9 mouse cellular contexts compared by ENCODE assay signal in genomic region chr4:46025893-46026292, GRCm38 (mm10). TPM values are rescaled to one million over a fixed set of nuclear protein-coding genes. Genes with fewer than 3 reads are reported as not detected.
DNase-seq lines count a peak whose midpoint lies in the region; ATAC-seq and TF ChIP-seq lines count a peak whose summit lies in the region.
"Had no signal": no experiment of that assay in that cellular context is flagged by ENCODE, and none has a peak within 500 bp of the region (broad histone marks: within the 10 kb centered on the region; RNA-seq: fewer than 3 reads in every experiment).

No protein-coding gene starts in this region.

- no peaks in the 10 kb centered on the region for H3K9me3 ChIP-seq in heart, embryonic 11.5 days (replicated peaks; ENCODE audit: control insufficient read depth, low read length)
- no peaks in the 10 kb centered on the region for H3K9me3 ChIP-seq in lung, postnatal 0 days (ENCODE audit: low read length)
- H3K9me3 ChIP-seq: stomach, embryonic 15.5 days had no signal

- H3K4me2 ChIP-seq in heart, embryonic 11.5 days = no peak overlapping the region
- H3K4me2 ChIP-seq in lung, postnatal 0 days (replicated peaks; ENCODE audit: low read depth, low read length) = no peak overlapping the region
- H3K4me2 ChIP-seq: stomach, embryonic 15.5 days had no signal

- H3K27ac ChIP-seq in heart, adult 2 months = no peak overlapping the region
- H3K27ac ChIP-seq in heart, embryonic 11.5 days (ENCODE audit: low read depth, low read length) = no peak overlapping the region
- H3K27ac ChIP-seq in lung, postnatal 0 days (ENCODE audit: low read length) = no peak overlapping the region
- H3K27ac ChIP-seq: stomach, embryonic 15.5 days had no signal

- no peak overlapping the region for H3K9ac ChIP-seq in heart, adult 2 months (ENCODE audit: low read depth, low read length)
- no peak overlapping the region for H3K9ac ChIP-seq in heart, embryonic 11.5 days (ENCODE audit: low read depth, low read length)
- H3K9ac ChIP-seq in lung, postnatal 0 days (replicated peaks; ENCODE audit: low read depth) = no peak overlapping the region
- H3K9ac ChIP-seq: stomach, embryonic 15.5 days had no signal

- TF ChIP-seq POLR2A in heart, adult 2 months (IDR thresholded peaks at IDR 0.05; ENCODE audit: insufficient read depth, low read depth, low read length) = no peak

- H3K79me2 ChIP-seq in heart, adult 2 months (replicated peaks; ENCODE audit: control insufficient read depth, insufficient read depth, low read length) = no peaks in the 10 kb centered on the region

- intact Hi-C loops in heart, adult 2 months (cut with DNase I) = loop anchor here (2.0 to 5.0 kb wide), 2 partner anchors 54 to 85 kb away; no protein-coding TSS in a partner anchor

- peak; percentile 71 for TF ChIP-seq CTCF in heart, adult 2 months (IDR thresholded peaks at IDR 0.05)
- peak; percentile 77 for TF ChIP-seq CTCF in lung, postnatal 0 days (IDR thresholded peaks at IDR 0.05)

- H3K27me3 ChIP-seq in heart, adult 2 months (ENCODE audit: control insufficient read depth, insufficient read depth, low read length) = no peaks in the 10 kb centered on the region
- H3K27me3 ChIP-seq in heart, embryonic 11.5 days (ENCODE audit: control insufficient read depth, insufficient read depth, low read length) = no peaks in the 10 kb centered on the region
- no peaks in the 10 kb centered on the region for H3K27me3 ChIP-seq in lung, postnatal 0 days (replicated peaks; ENCODE audit: insufficient read depth, low read length)
- H3K27me3 ChIP-seq: stomach, embryonic 15.5 days had no signal

- no peak for DNase-seq in heart, adult 2 months
- DNase-seq in urinary bladder, postnatal 14 days (ENCODE audit: low spot score) = peak; percentile 36
- DNase-seq in urinary bladder, postnatal 10 days (ENCODE audit: low spot score) = no peak
- peak; percentile 32 for DNase-seq in kidney, adult 9 months
- peak; percentile 53 for DNase-seq in lung, postnatal 0 days (ENCODE audit: low spot score)
- no peak for DNase-seq in gastrocnemius, adult 18-20 months (ENCODE audit: low spot score)

- ATAC-seq in heart, embryonic 11.5 days (replicated peaks; ENCODE audit: insufficient number of reproducible peaks, low FRiP score, low TSS enrichment) = no peak
- ATAC-seq in lung, postnatal 0 days = peak; percentile 30; the same call in 1 of the 2 replicates
- no peak for ATAC-seq in granulocyte monocyte progenitor cell, adult 5-6 weeks (replicated peaks; ENCODE audit: poor library complexity, severe bottlenecking)

- no peak for TF ChIP-seq EP300 in heart, adult 2 months (IDR thresholded peaks at IDR 0.05; ENCODE audit: insufficient read depth, low read depth, low read length)
- no peak for TF ChIP-seq EP300 in lung, postnatal 0 days (IDR thresholded peaks at IDR 0.05)

- WGBS in heart, adult 2 months = 55% methylated on average over 7 of the region's 7 CpGs
- WGBS in heart, embryonic 11.5 days (ENCODE audit: insufficient replicate concordance) = 27% methylated on average over 7 of the region's 7 CpGs
- 39% methylated on average over 7 of the region's 7 CpGs for WGBS in lung, postnatal 0 days

- H3K4me1 ChIP-seq in heart, adult 2 months (ENCODE audit: control insufficient read depth, insufficient read depth, low read length) = peaks cover 5% of the 10 kb centered on the region
- 0 out of 2 replicates have a peak, but pooled peaks cover 7% of the 10 kb centered on the region for H3K4me1 ChIP-seq in heart, embryonic 11.5 days (ENCODE audit: control insufficient read depth, insufficient read depth, low read length)
- no peaks in the 10 kb centered on the region for H3K4me1 ChIP-seq in lung, postnatal 0 days (ENCODE audit: insufficient read depth, low read depth, low read length)
- H3K4me1 ChIP-seq: stomach, embryonic 15.5 days had no signal

- no peak overlapping the region for H3K4me3 ChIP-seq in heart, adult 2 months
- H3K4me3 ChIP-seq in heart, embryonic 11.5 days (ENCODE audit: low read depth, low read length) = no peak overlapping the region
- no peak overlapping the region for H3K4me3 ChIP-seq in lung, postnatal 0 days (ENCODE audit: low read depth, low read length)
- H3K4me3 ChIP-seq: stomach, embryonic 15.5 days had no signal

- peaks cover 2% of the 10 kb centered on the region; the same call in 1 of the 2 replicates for H3K36me3 ChIP-seq in heart, adult 2 months (ENCODE audit: control insufficient read depth, insufficient read depth, low read length)
- H3K36me3 ChIP-seq in heart, embryonic 11.5 days (ENCODE audit: control insufficient read depth, insufficient read depth, low read length) = no peaks in the 10 kb centered on the region
- H3K36me3 ChIP-seq in lung, postnatal 0 days (ENCODE audit: insufficient read depth, low read length) = no peaks in the 10 kb centered on the region
- H3K36me3 ChIP-seq: stomach, embryonic 15.5 days had no signal

RNA-seq across cellular contexts. Expression of gene Tmod1, which starts 12.8 kb away (rescaled TPM):
- total RNA-seq in heart, adult 2 months (2021) = 100 to 1,000 TPM; 250 to 264 TPM
- 142 and 220 TPM in 2 replicates for polyA plus RNA-seq in heart, adult 2 months (2012; rRNA removed)
- 203 and 215 TPM in 2 replicates for polyA plus RNA-seq in heart, embryonic 11.5 days (2014; fragmentation: Nextera tagmentation; extraction: Ambion mirVana)
- 14.3 and 15.0 TPM in 2 replicates for polyA plus RNA-seq in lung, postnatal 0 days (2015; fragmentation: Nextera tagmentation; extraction: Ambion mirVana)
- 100 to 1,000 TPM; 163 to 194 TPM for total RNA-seq in gastrocnemius, adult 18-20 months (2021)
- not detected in 2 replicates for total RNA-seq in granulocyte monocyte progenitor cell, adult 5-6 weeks (2014; fragmentation: Nextera tagmentation)
- 0.04 TPM in 1 of 2 replicates, not detected in the other for total RNA-seq in granulocyte monocyte progenitor cell, adult 5-6 weeks (2017)

Comparison
In these comparisons a context has a peak if more than half of its experiments do, and no peak if none do; other contexts are left out.
1. DNase-seq: peak in urinary bladder, postnatal 14 days (single experiment), kidney, adult 9 months (single experiment) and lung, postnatal 0 days (single experiment); none in heart, adult 2 months (0 of 2), urinary bladder, postnatal 10 days (single experiment) and gastrocnemius, adult 18-20 months (single experiment).
2. RNA of gene Tmod1, which starts 12.8 kb away (total RNA-seq): 250 to 264 TPM in heart, adult 2 months and 163 to 194 TPM in gastrocnemius, adult 18-20 months; 0.04 TPM in granulocyte monocyte progenitor cell, adult 5-6 weeks; every median in the first group is over 100 times any median in the second.